Mouse (Mus musculus) small intestine, adult 2 months (tissue): Measurements from ENCODE around the gene Stat3. TPM values are rescaled to one million over a fixed set of nuclear protein-coding genes. Genes with fewer than 3 reads are reported as not detected.

ENCODE experiments used
- H3K27ac ChIP-seq: fragments of 200-500 bp; 2 replicates; pipeline ENCODE4 v1.5.1; 2012; ENCODE audit warnings: low read depth, low read length, control low read depth, inconsistent platforms; ENCODE audit not compliant: insufficient read depth
- H3K27me3 ChIP-seq: fragments of 200-500 bp; 2 replicates; pipeline ENCODE4 v1.6.1; 2012; ENCODE audit warnings: mild to moderate bottlenecking, moderate library complexity, low read length, inconsistent platforms; ENCODE audit not compliant: control insufficient read depth, insufficient read depth
- H3K36me3 ChIP-seq: fragments of 200-500 bp; 2 replicates; pipeline ENCODE4 v1.6.1; 2012; ENCODE audit warnings: mild to moderate bottlenecking, low read length, control low read depth, inconsistent platforms; ENCODE audit not compliant: control insufficient read depth, insufficient read depth
- H3K4me1 ChIP-seq: fragments of 200-500 bp; 2 replicates; pipeline ENCODE4 v1.6.1; 2012; ENCODE audit warnings: low read length, inconsistent platforms, mixed read lengths; ENCODE audit not compliant: control insufficient read depth, insufficient read depth, insufficient read length
- H3K4me3 ChIP-seq: fragments of 200-500 bp; 2 replicates; pipeline ENCODE4 v1.5.1; 2012; ENCODE audit warnings: low read depth, mild to moderate bottlenecking, control low read depth, inconsistent platforms, low read length, moderate library complexity
- CTCF ChIP-seq: fragments of 200-500 bp; IDR thresholded peaks from 2 replicates; pipeline ENCODE4 v1.5.1; 2012; ENCODE audit warnings: low read depth, mild to moderate bottlenecking, control low read depth, inconsistent platforms, low read length, moderate library complexity, mixed read lengths; ENCODE audit not compliant: insufficient replicate concordance, insufficient read length; ENCODE audit errors: extremely low read depth
- POLR2A ChIP-seq: fragments of 200-500 bp; IDR thresholded peaks from 2 replicates; pipeline ENCODE4 v1.6.1; 2012; ENCODE audit warnings: low read depth, mild to moderate bottlenecking, control low read depth, inconsistent platforms, low read length, moderate library complexity
- WGBS: fragments of 180-500 bp; shearing (Covaris S2); methylation state at CpG from one replicate; pipeline ENCODE4 v1.1.7; 2018; 5-methylcytosine and 5-hydroxymethylcytosine counted together
- polyA plus RNA-seq: library from polyadenylated mRNA; depleted of rRNA; stranded (reverse); fragments of >200 nt; gene quantifications from 2 replicates; pipeline ENCODE4 v1.2.3, GENCODE M21; 2012

The Stat3 gene
- polyA plus RNA-seq, 1 experiment: 106 TPM

GRCm38 (mm10) chr11:100969744-100970556, 30.6 kb upstream of the Stat3 start:
- no peak for TF ChIP-seq CTCF
- TF ChIP-seq POLR2A: no peak
- peaks cover 6% of the 10 kb centered on the region for H3K4me1 ChIP-seq
- peaks cover 21% of the 10 kb centered on the region for H3K27me3 ChIP-seq
- 2% methylated on average over 65 of the region's 65 CpGs for WGBS
- no peaks in the 10 kb centered on the region for H3K36me3 ChIP-seq
- peak overlapping the region; percentile 66 for H3K4me3 ChIP-seq
- H3K27ac ChIP-seq: peak overlapping the region; percentile 64

- 3% methylated on average over 35 of the region's 35 CpGs for WGBS
- Histone ChIP-seq H3K4me3 (peak overlapping the region; percentile 66), H3K36me3 (no peaks in the 10 kb centered on the region), H3K27ac (peak overlapping the region; percentile 52), H3K27me3 (peaks cover 21% of the 10 kb centered on the region), H3K4me1 (peaks cover 6% of the 10 kb centered on the region)
- TF ChIP-seq CTCF (no peak), POLR2A (no peak)
Measured at GRCm38 (mm10) chr11:100969189-100969743, 29.9 kb upstream of the Stat3 start.

GRCm38 (mm10) chr11:100968501-100968900, 29.2 kb upstream of the Stat3 start:
- peaks cover 6% of the 10 kb centered on the region for H3K4me1 ChIP-seq
- peaks cover 21% of the 10 kb centered on the region for H3K27me3 ChIP-seq
- WGBS: 79% methylated on average over 5 of the region's 5 CpGs
- H3K36me3 ChIP-seq: no peaks in the 10 kb centered on the region
- H3K4me3 ChIP-seq: peak overlapping the region; percentile 66
- TF ChIP-seq POLR2A: no peak
- TF ChIP-seq CTCF: no peak
- H3K27ac ChIP-seq: peak overlapping the region; percentile 52

DNA sequence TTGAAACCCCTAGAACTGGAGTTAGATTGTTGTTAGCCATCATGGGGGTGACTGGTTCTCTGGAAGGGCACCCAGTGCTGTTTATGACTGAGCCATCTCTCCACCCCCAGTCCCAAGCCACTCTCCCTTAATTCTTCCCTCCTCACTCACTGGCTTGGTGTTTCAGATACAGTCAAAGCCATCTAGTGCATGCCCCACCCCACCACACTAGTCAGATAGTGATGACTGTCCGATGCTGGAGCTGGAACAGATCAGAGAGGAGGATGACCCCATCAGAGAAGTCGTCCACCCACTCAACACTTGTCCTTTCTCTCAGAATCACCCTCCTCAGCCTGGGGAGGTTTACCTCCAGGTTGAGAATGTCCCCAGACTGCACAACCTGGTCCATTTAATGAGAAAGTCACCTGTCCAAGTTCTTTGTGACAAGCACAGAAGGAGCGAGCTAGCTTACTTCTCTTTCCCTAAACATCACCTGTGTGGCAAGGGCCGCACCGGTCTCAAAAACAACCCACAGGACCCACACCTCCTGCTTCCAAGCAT, 28.6 kb upstream of the Stat3 start:
- Histone ChIP-seq H3K4me1 (peaks cover 6% of the 10 kb centered on the region), H3K27me3 (peaks cover 21% of the 10 kb centered on the region), H3K4me3 (peak overlapping the region; percentile 38), H3K27ac (peak overlapping the region; percentile 52), H3K36me3 (no peaks in the 10 kb centered on the region)
- WGBS: 83% methylated on average over 5 of the region's 5 CpGs
- TF ChIP-seq POLR2A (no peak), CTCF (no peak)

DNA sequence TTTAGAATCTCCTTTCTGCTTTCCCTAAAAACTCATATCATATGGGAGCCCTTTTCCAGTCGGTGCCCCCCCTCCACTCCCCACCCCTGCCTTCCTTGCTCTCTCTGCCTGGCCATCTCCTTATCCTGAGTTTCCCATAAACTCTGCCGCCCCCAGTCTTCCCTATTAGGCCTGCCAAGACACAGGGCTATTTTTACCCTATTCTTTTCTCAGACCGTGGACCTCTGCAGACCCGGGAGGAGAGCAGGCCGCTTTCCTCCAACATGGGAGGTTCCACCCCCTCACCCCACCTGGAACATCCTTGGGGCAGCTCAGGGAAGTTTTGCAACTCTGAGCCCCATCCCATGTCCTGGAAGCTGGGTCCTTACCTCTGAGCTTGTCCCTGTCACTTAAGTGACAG, 28.0 kb upstream of the Stat3 start:
- H3K36me3 ChIP-seq: no peaks in the 10 kb centered on the region
- 66% methylated on average over 5 of the region's 5 CpGs for WGBS
- TF ChIP-seq CTCF (no peak), POLR2A (no peak)
- H3K4me1 ChIP-seq: peaks cover 6% of the 10 kb centered on the region
- H3K27me3 ChIP-seq: peaks cover 21% of the 10 kb centered on the region
- H3K4me3 ChIP-seq: 0 out of 2 replicates have a peak overlapping the region, but pooled peaks have one; percentile 17
- peak overlapping the region; percentile 32 for H3K27ac ChIP-seq

- TF ChIP-seq CTCF: no peak
- TF ChIP-seq POLR2A: no peak
- H3K27ac ChIP-seq: no peak overlapping the region
- WGBS: 70% methylated on average over 6 of the region's 6 CpGs
- H3K4me3 ChIP-seq: no peak overlapping the region
- H3K4me1 ChIP-seq: peaks cover 6% of the 10 kb centered on the region
- no peaks in the 10 kb centered on the region for H3K36me3 ChIP-seq
- peaks cover 20% of the 10 kb centered on the region for H3K27me3 ChIP-seq
Measured at GRCm38 (mm10) chr11:100965760-100966159, 26.4 kb upstream of the Stat3 start.

DNA sequence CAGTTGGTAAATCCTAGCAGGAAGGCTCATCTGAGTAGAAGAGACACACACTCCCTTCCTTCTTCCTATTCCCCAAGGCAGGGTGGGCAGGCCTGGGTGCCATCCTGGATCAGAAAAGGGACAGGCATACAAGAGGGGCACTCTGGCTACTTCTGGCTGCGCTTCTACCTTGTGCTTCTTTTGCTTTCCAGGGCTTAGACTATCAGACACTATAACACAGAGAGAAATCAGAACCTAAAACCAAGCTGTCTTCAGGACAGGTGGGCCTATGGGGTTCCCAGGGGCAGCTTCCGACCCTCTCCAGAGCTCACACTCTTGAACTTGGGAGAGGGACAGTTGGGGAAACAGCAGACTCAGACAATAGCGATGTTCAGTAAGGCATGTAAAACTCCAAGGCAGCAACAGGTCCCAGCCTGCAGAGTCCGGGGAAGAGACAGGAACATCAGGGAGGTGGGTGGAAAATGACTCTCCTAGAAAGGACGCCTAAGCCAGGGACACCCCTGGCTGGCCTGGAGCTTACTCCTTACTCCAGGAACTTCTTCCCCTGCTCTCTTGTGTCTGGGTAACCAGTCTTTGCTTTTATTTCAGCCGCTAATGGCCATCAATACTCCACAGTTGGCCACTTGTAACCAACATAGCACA, 25.7 kb upstream of the Stat3 start:
- WGBS: 80% methylated on average over 6 of the region's 6 CpGs
- peaks cover 12% of the 10 kb centered on the region; the same call in 1 of the 2 replicates for H3K27me3 ChIP-seq
- no peak for TF ChIP-seq CTCF
- no peak for TF ChIP-seq POLR2A
- no peak overlapping the region for H3K27ac ChIP-seq
- no peaks in the 10 kb centered on the region for H3K36me3 ChIP-seq
- peaks cover under 1% of the 10 kb centered on the region for H3K4me1 ChIP-seq
- H3K4me3 ChIP-seq: no peak overlapping the region
